Mouse (Mus musculus) kidney, embryonic 14.5 days (tissue): ENCODE measurements around the gene Sez6l. TPM values are rescaled to one million over a fixed set of nuclear protein-coding genes. Genes with fewer than 3 reads are reported as not detected.

Experiments
- ATAC-seq: fragments of 200-750 bp; cut with Nextera tagmentation; 2 replicates; pipeline ENCODE4 v1.8.0; 2017; ENCODE audit warnings: moderate number of reproducible peaks, mild to moderate bottlenecking, moderate TSS enrichment, moderate library complexity; ENCODE audit not compliant: low FRiP score, low TSS enrichment
- H3K27ac ChIP-seq: fragments of 300-500 bp; sonication (generic); 2 replicates; pipeline ENCODE4 v1.5.1; 2014; ENCODE audit warnings: low read depth, mild to moderate bottlenecking, low read length, moderate library complexity, mixed read lengths
- H3K27me3 ChIP-seq: fragments of 300-500 bp; sonication (generic); 2 replicates; pipeline ENCODE4 v1.6.1; 2014; ENCODE audit warnings: mild to moderate bottlenecking, low read length; ENCODE audit not compliant: control insufficient read depth, insufficient read depth
- H3K36me3 ChIP-seq: fragments of 300-500 bp; sonication (generic); 2 replicates; pipeline ENCODE4 v1.6.1; 2014; ENCODE audit warnings: low read length, mixed read lengths; ENCODE audit not compliant: control insufficient read depth, insufficient read depth
- H3K4me1 ChIP-seq: fragments of 300-500 bp; sonication (generic); 2 replicates; pipeline ENCODE4 v1.6.1; 2014; ENCODE audit warnings: low read length, mixed read lengths; ENCODE audit not compliant: control insufficient read depth, insufficient read depth
- H3K4me2 ChIP-seq: fragments of 300-500 bp; sonication (generic); replicated peaks from 2 replicates; pipeline ENCODE4 v1.6.1; 2014; ENCODE audit warnings: low read depth, mild to moderate bottlenecking, low read length
- H3K4me3 ChIP-seq: fragments of 300-500 bp; sonication (generic); 2 replicates; pipeline ENCODE4 v1.5.1; 2014; ENCODE audit warnings: mild to moderate bottlenecking, low read length
- H3K9ac ChIP-seq: fragments of 300-500 bp; sonication (generic); 2 replicates; pipeline ENCODE4 v1.6.1; 2014; ENCODE audit warnings: low read depth, mild to moderate bottlenecking, low read length, moderate library complexity
- H3K9me3 ChIP-seq: fragments of 300-500 bp; sonication (generic); 2 replicates; pipeline ENCODE4 v1.6.1; 2016; ENCODE audit warnings: low read length; ENCODE audit not compliant: control insufficient read depth
- WGBS: fragments of 180-500 bp; shearing (Covaris S2); extraction: QIAGEN DNeasy Blood & Tissue Kit; methylation state at CpG from one replicate; pipeline ENCODE4 v1.1.7; 2014; 5-methylcytosine and 5-hydroxymethylcytosine counted together
- polyA plus RNA-seq: library from polyadenylated mRNA; unstranded; fragments of >200 nt; fragmentation: Nextera tagmentation; extraction: Ambion mirVana; gene quantifications from 2 replicates; pipeline ENCODE4 v1.2.1, GENCODE M21; 2014

The Sez6l gene
- polyA plus RNA-seq, 1 experiment from 2014 or later: 0.26 TPM

- H3K4me3 ChIP-seq: no peak overlapping the region
- H3K27me3 ChIP-seq: no peaks in the 10 kb centered on the region
- H3K9ac ChIP-seq: no peak overlapping the region
- WGBS: 64% methylated on average over 7 of the region's 7 CpGs
- H3K27ac ChIP-seq: no peak overlapping the region
- no peak overlapping the region for H3K4me2 ChIP-seq
- H3K36me3 ChIP-seq: no peaks in the 10 kb centered on the region
- no peak for ATAC-seq
- H3K9me3 ChIP-seq: no peaks in the 10 kb centered on the region
- peaks cover 4% of the 10 kb centered on the region; the same call in 1 of the 2 replicates for H3K4me1 ChIP-seq
Measured at GRCm38 (mm10) chr5:112595701-112596632, 19.0 kb upstream of the Sez6l start.

- ATAC-seq: no peak
- Histone ChIP-seq H3K9ac (no peak overlapping the region), H3K4me2 (no peak overlapping the region), H3K9me3 (no peaks in the 10 kb centered on the region), H3K36me3 (no peaks in the 10 kb centered on the region), H3K4me3 (no peak overlapping the region), H3K4me1 (no peaks in the 10 kb centered on the region), H3K27ac (no peak overlapping the region), H3K27me3 (no peaks in the 10 kb centered on the region)
- WGBS: 89% methylated on average over 1 of the region's 1 CpGs
Measured at GRCm38 (mm10) chr5:112591706-112592105, 14.7 kb upstream of the Sez6l start.

GRCm38 (mm10) chr5:112586071-112586470 lies 9.1 kb upstream of the Sez6l start:
- H3K27me3 ChIP-seq: no peaks in the 10 kb centered on the region
- H3K4me2 ChIP-seq: no peak overlapping the region
- WGBS: 56% methylated on average over 6 of the region's 6 CpGs
- H3K9me3 ChIP-seq: no peaks in the 10 kb centered on the region
- no peak for ATAC-seq
- no peak overlapping the region for H3K4me3 ChIP-seq
- H3K4me1 ChIP-seq: peaks cover 3% of the 10 kb centered on the region; the same call in 1 of the 2 replicates
- no peak overlapping the region for H3K27ac ChIP-seq
- no peaks in the 10 kb centered on the region for H3K36me3 ChIP-seq
- H3K9ac ChIP-seq: no peak overlapping the region

- WGBS: 82% methylated on average over 4 of the region's 4 CpGs
- no peak for ATAC-seq
Measured at GRCm38 (mm10) chr5:112584155-112584769, 7.3 kb upstream of the Sez6l start.

GRCm38 (mm10) chr5:112583304-112583703 lies 6.3 kb upstream of the Sez6l start:
- WGBS: 43% methylated on average over 9 of the region's 9 CpGs
- Histone ChIP-seq H3K9ac (no peak overlapping the region), H3K4me3 (no peak overlapping the region), H3K27me3 (peaks cover 5% of the 10 kb centered on the region), H3K36me3 (no peaks in the 10 kb centered on the region), H3K4me2 (no peak overlapping the region), H3K9me3 (no peaks in the 10 kb centered on the region), H3K27ac (no peak overlapping the region), H3K4me1 (peaks cover 3% of the 10 kb centered on the region; the same call in 1 of the 2 replicates)
- ATAC-seq: no peak

More at GRCm38 (mm10) chr5:112584155-112584769, 7.3 kb upstream of the Sez6l start:
- H3K9ac ChIP-seq: no peak overlapping the region
- no peaks in the 10 kb centered on the region for H3K9me3 ChIP-seq
- no peak overlapping the region for H3K4me3 ChIP-seq
- H3K36me3 ChIP-seq: no peaks in the 10 kb centered on the region
- no peak overlapping the region for H3K27ac ChIP-seq
- no peaks in the 10 kb centered on the region; the same call in 1 of the 2 replicates for H3K27me3 ChIP-seq
- H3K4me1 ChIP-seq: peaks cover 3% of the 10 kb centered on the region; the same call in 1 of the 2 replicates
- no peak overlapping the region for H3K4me2 ChIP-seq

- no peak for ATAC-seq
- H3K27me3 ChIP-seq: peaks cover 52% of the 10 kb centered on the region
- 0 out of 2 replicates have a peak overlapping the region, but pooled peaks have one; percentile 40 for H3K4me2 ChIP-seq
- H3K36me3 ChIP-seq: no peaks in the 10 kb centered on the region
- 0 out of 2 replicates have a peak overlapping the region, but pooled peaks have one; percentile 34 for H3K4me3 ChIP-seq
- H3K27ac ChIP-seq: no peak overlapping the region
- H3K4me1 ChIP-seq: peaks cover 5% of the 10 kb centered on the region; the same call in 1 of the 2 replicates
- H3K9me3 ChIP-seq: no peaks in the 10 kb centered on the region
- 5% methylated on average over 10 of the region's 10 CpGs for WGBS
- no peak overlapping the region for H3K9ac ChIP-seq
Measured at GRCm38 (mm10) chr5:112577750-112578149, 765 bp upstream of the Sez6l start.

- Histone ChIP-seq H3K9ac (0 out of 2 replicates have a peak overlapping the region, but pooled peaks have one; percentile 18), H3K4me3 (peak overlapping the region; percentile 34), H3K4me2 (peak overlapping the region; percentile 40), H3K27ac (no peak overlapping the region), H3K9me3 (no peaks in the 10 kb centered on the region), H3K4me1 (peaks cover 5% of the 10 kb centered on the region; the same call in 1 of the 2 replicates), H3K36me3 (no peaks in the 10 kb centered on the region), H3K27me3 (peaks cover 55% of the 10 kb centered on the region)
- WGBS: 1% methylated on average over 48 of the region's 48 CpGs
- ATAC-seq: no peak
Measured at GRCm38 (mm10) chr5:112576361-112576992, 508 bp downstream of the Sez6l start.

- no peak overlapping the region for H3K27ac ChIP-seq
- H3K36me3 ChIP-seq: no peaks in the 10 kb centered on the region
- ATAC-seq: no peak
- no peak overlapping the region for H3K9ac ChIP-seq
- H3K4me3 ChIP-seq: no peak overlapping the region
- no peaks in the 10 kb centered on the region for H3K9me3 ChIP-seq
- no peak overlapping the region for H3K4me2 ChIP-seq
- WGBS: 7% methylated on average over 12 of the region's 12 CpGs
- H3K4me1 ChIP-seq: peaks cover 5% of the 10 kb centered on the region; the same call in 1 of the 2 replicates
- peaks cover 55% of the 10 kb centered on the region for H3K27me3 ChIP-seq
Measured at GRCm38 (mm10) chr5:112575151-112575915, 1.7 kb downstream of the Sez6l start.
